Comparison of ENCODE assay signal across 7 mouse cellular contexts in the genomic region with DNA sequence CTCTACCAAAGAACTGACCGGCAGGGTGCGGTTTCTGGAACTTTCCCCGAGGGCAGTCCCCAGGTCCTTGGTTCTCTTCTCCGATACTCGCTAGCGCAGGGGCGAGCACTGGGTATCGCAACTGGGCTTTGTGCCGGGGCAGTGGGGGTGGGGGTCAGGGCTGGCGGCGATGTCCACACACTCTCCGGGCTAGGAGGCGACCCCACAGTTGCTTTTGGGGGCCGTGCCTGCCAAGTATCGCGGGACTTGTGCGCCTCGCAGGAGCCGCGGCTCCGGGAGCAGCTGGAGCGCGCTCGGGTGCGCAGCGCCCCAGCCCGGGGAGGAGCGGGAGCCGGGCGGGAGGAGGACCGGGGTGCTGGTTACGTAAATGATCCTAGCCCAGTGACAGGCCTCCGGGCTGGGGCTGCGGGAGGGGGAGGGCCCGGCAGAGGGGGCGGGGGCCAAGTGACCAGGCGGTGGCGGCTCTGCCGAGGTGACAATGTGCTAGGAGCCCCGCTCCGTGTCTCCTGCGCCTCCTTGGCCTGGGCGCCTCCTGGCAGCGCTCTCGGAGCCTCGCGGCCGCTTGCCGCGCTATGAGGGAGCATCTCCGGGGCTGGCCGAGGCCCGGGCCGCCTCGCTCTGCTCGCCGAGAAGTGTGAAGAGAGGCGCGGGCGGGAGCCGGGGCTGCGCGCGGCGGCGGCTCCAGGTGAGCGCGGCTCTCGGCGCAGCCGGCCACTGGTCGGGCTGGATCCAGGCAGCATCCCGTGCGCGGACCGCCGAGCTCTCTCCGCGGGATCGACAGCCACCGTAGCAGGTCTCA. TPM values are rescaled to one million over a fixed set of nuclear protein-coding genes. Genes with fewer than 3 reads are reported as not detected.
DNase-seq lines count a peak whose midpoint lies in the region; ATAC-seq lines count a peak whose summit lies in the region.

A gene (plus strand): TSS at position 381 of the 799 bp plus-strand sequence.

- peaks cover 32% of the 10 kb centered on the region for H3K27me3 ChIP-seq in embryonic facial prominence, embryonic 15.5 days
- peaks cover 27% of the 10 kb centered on the region for H3K27me3 ChIP-seq in intestine, embryonic 16.5 days (replicated peaks; ENCODE audit: control insufficient read depth, insufficient read depth, low read length)
- peaks cover 35% of the 10 kb centered on the region for H3K27me3 ChIP-seq in liver, embryonic 12.5 days (replicated peaks)
- H3K27me3 ChIP-seq in neural tube, embryonic 14.5 days (ENCODE audit: control insufficient read depth, insufficient read depth, low read length), result peaks cover 3% of the 10 kb centered on the region; the same call in 1 of the 2 replicates

- no peak within 1 kb of the TSS for H3K9ac ChIP-seq in embryonic facial prominence, embryonic 15.5 days
- 0 out of 2 replicates have a peak within 1 kb of the TSS, but pooled peaks have one; percentile 24 for H3K9ac ChIP-seq in intestine, embryonic 16.5 days (ENCODE audit: low read depth, low read length)
- no peak within 1 kb of the TSS for H3K9ac ChIP-seq in liver, embryonic 12.5 days
- peak within 1 kb of the TSS; percentile 76 for H3K9ac ChIP-seq in neural tube, embryonic 14.5 days (replicated peaks; ENCODE audit: low read depth, low read length)

- H3K4me2 ChIP-seq in embryonic facial prominence, embryonic 15.5 days (replicated peaks), result peak within 1 kb of the TSS; percentile 89
- H3K4me2 ChIP-seq in intestine, embryonic 16.5 days (ENCODE audit: low read depth, low read length), result peak within 1 kb of the TSS; percentile 81
- peak within 1 kb of the TSS; percentile 56 for H3K4me2 ChIP-seq in liver, embryonic 12.5 days
- H3K4me2 ChIP-seq in neural tube, embryonic 14.5 days (ENCODE audit: low read depth, low read length), result peak within 1 kb of the TSS; percentile 86

- peak; percentile 81 for DNase-seq in NIH3T3 (ENCODE audit: low read depth)
- DNase-seq in adrenal gland, postnatal 14 days, result peak; percentile 14

- H3K9me3 ChIP-seq in embryonic facial prominence, embryonic 15.5 days (replicated peaks), result no peaks in the 10 kb centered on the region
- no peaks in the 10 kb centered on the region for H3K9me3 ChIP-seq in intestine, embryonic 16.5 days (ENCODE audit: control insufficient read depth, low read length)
- H3K9me3 ChIP-seq in liver, embryonic 12.5 days (replicated peaks), result no peaks in the 10 kb centered on the region
- H3K9me3 ChIP-seq in neural tube, embryonic 14.5 days (ENCODE audit: control insufficient read depth, low read length), result no peaks in the 10 kb centered on the region

- H3K4me3 ChIP-seq in embryonic facial prominence, embryonic 15.5 days (replicated peaks), result peak within 1 kb of the TSS; percentile 48
- H3K4me3 ChIP-seq in intestine, embryonic 16.5 days (ENCODE audit: low read length), result peak within 1 kb of the TSS; percentile 46
- peak within 1 kb of the TSS; percentile 35 for H3K4me3 ChIP-seq in liver, embryonic 12.5 days
- peak within 1 kb of the TSS; percentile 67 for H3K4me3 ChIP-seq in neural tube, embryonic 14.5 days (ENCODE audit: low read depth, low read length)

- peaks cover 17% of the 10 kb centered on the region for H3K4me1 ChIP-seq in embryonic facial prominence, embryonic 15.5 days
- no peaks in the 10 kb centered on the region; the same call in 1 of the 2 replicates for H3K4me1 ChIP-seq in intestine, embryonic 16.5 days (ENCODE audit: control insufficient read depth, insufficient read depth, low read length)
- no peaks in the 10 kb centered on the region for H3K4me1 ChIP-seq in liver, embryonic 12.5 days
- H3K4me1 ChIP-seq in neural tube, embryonic 14.5 days (ENCODE audit: control insufficient read depth, insufficient read depth, low read length), result no peaks in the 10 kb centered on the region; the same call in 1 of the 2 replicates

- WGBS in embryonic facial prominence, embryonic 15.5 days, result under 1% methylated on average over 81 of the region's 81 CpGs
- under 1% methylated on average over 73 of the region's 81 CpGs for WGBS in intestine, embryonic 16.5 days
- 2% methylated on average over 75 of the region's 81 CpGs for WGBS in liver, embryonic 12.5 days (ENCODE audit: insufficient replicate concordance)
- WGBS in neural tube, embryonic 14.5 days, result under 1% methylated on average over 73 of the region's 81 CpGs

- no peaks in the 10 kb centered on the region for H3K36me3 ChIP-seq in embryonic facial prominence, embryonic 15.5 days
- no peaks in the 10 kb centered on the region for H3K36me3 ChIP-seq in intestine, embryonic 16.5 days (ENCODE audit: control insufficient read depth, insufficient read depth, low read length)
- no peaks in the 10 kb centered on the region for H3K36me3 ChIP-seq in liver, embryonic 12.5 days
- no peaks in the 10 kb centered on the region for H3K36me3 ChIP-seq in neural tube, embryonic 14.5 days (ENCODE audit: control insufficient read depth, insufficient read depth, low read length)

- ATAC-seq in embryonic facial prominence, embryonic 15.5 days (ENCODE audit: insufficient number of reproducible peaks, low FRiP score, low TSS enrichment, low read depth), result peak; percentile 78
- peak; percentile 81 for ATAC-seq in intestine, embryonic 16.5 days
- ATAC-seq in liver, embryonic 12.5 days, result peak; percentile 10; the same call in 1 of the 2 replicates
- ATAC-seq in neural tube, embryonic 14.5 days (ENCODE audit: low read depth), result peak; percentile 94
- ATAC-seq in megakaryocyte-erythroid progenitor cell, adult 5-6 weeks (replicated peaks; ENCODE audit: low FRiP score, low TSS enrichment, poor library complexity, severe bottlenecking), result no peak

- H3K27ac ChIP-seq in embryonic facial prominence, embryonic 15.5 days (replicated peaks), result no peak within 1 kb of the TSS
- no peak within 1 kb of the TSS for H3K27ac ChIP-seq in intestine, embryonic 16.5 days (ENCODE audit: low read length)
- no peak within 1 kb of the TSS for H3K27ac ChIP-seq in liver, embryonic 12.5 days
- H3K27ac ChIP-seq in neural tube, embryonic 14.5 days (ENCODE audit: low read depth, low read length), result peak within 1 kb of the TSS; percentile 75

RNA-seq across cellular contexts. Expression of the gene that starts here (rescaled TPM):
- total RNA-seq in adrenal gland, postnatal 14 days (2021), result 0.37 and 0.49 TPM in 2 replicates
- 0.92 and 1.5 TPM in 2 replicates for polyA plus RNA-seq in embryonic facial prominence, embryonic 15.5 days (2015; fragmentation: Nextera tagmentation; extraction: Ambion mirVana)
- polyA plus RNA-seq in intestine, embryonic 16.5 days (2015; fragmentation: Nextera tagmentation; extraction: Ambion mirVana), result 0.23 and 0.50 TPM in 2 replicates
- not detected in 2 replicates for polyA plus RNA-seq in liver, embryonic 12.5 days (2016; fragmentation: Nextera tagmentation; extraction: Ambion mirVana)
- polyA plus RNA-seq in neural tube, embryonic 14.5 days (2014; fragmentation: Nextera tagmentation; extraction: Ambion mirVana), result 17.3 and 23.4 TPM in 2 replicates
- not detected in 2 replicates for total RNA-seq in megakaryocyte-erythroid progenitor cell, adult 5-6 weeks (2014; fragmentation: Nextera tagmentation)
- total RNA-seq in megakaryocyte-erythroid progenitor cell, adult 5-6 weeks (2017), result not detected in 2 replicates

Comparison
In these comparisons a context has a peak if more than half of its experiments do, and no peak if none do; other contexts are left out.
1. Peak in DNase-seq in adrenal gland, postnatal 14 days; RNA of the gene not detected or under 1 TPM.
2. Peak in ATAC-seq, H3K4me3 ChIP-seq, H3K9ac ChIP-seq and H3K4me2 ChIP-seq in intestine, embryonic 16.5 days; RNA of the gene not detected or under 1 TPM.
3. Peak in ATAC-seq, H3K4me3 ChIP-seq and H3K4me2 ChIP-seq in liver, embryonic 12.5 days; RNA of the gene not detected or under 1 TPM.